Mouse (Mus musculus) brain, embryonic 14.5 days (tissue): ENCODE measurements at regions not wholly inside any gene's neighbourhood (a gene's known extent, or its start where the extent isn't known, plus 50 kb on each side); places are given as distances from the start of the nearest gene placed in this dataset.

Experiments
- CTCF ChIP-seq: fragments of 200-500 bp; IDR thresholded peaks from 2 replicates; pipeline ENCODE4 v1.5.1; 2012; ENCODE audit warnings: inconsistent platforms, mild to moderate bottlenecking, moderate library complexity, borderline replicate concordance; ENCODE audit not compliant: insufficient read depth, insufficient read length; ENCODE audit errors: extremely low read depth
- POLR2A ChIP-seq: fragments of 200-500 bp; IDR thresholded peaks from 2 replicates; pipeline ENCODE4 v1.6.1; 2012; ENCODE audit warnings: mild to moderate bottlenecking, inconsistent platforms, borderline replicate concordance; ENCODE audit not compliant: poor library complexity, insufficient read depth, insufficient read length, severe bottlenecking; ENCODE audit errors: extremely low read depth

DNA sequence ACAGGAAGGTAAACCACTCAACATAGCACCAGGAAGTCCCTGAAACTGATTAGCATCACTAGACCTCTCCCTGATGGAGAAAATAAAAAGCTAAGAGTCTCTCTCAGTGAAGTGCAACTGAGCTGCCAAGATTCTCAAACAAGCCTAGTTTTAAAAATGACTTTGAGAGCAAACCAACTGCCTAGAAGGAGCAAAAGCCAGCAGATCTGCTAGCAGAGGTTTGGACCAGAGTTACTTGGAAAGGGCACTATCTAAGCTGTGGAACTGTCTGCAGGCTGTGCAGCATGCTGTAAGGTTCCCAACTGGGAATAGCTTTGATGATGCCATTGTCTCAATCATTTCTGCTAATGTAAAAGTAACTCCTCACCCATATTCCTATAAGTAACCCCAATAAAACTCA lies 107.9 kb upstream of the Abcb5 start:
- TF ChIP-seq CTCF (no peak), POLR2A (no peak)
